Mouse (Mus musculus): ENCODE results near the gene Gm29776. TPM values are rescaled to one million over a fixed set of nuclear protein-coding genes. Genes with fewer than 3 reads are reported as not detected.

Gene Gm29776
- polyA plus RNA-seq, 1 experiment from 2014 or later = 0.14 TPM

DNA sequence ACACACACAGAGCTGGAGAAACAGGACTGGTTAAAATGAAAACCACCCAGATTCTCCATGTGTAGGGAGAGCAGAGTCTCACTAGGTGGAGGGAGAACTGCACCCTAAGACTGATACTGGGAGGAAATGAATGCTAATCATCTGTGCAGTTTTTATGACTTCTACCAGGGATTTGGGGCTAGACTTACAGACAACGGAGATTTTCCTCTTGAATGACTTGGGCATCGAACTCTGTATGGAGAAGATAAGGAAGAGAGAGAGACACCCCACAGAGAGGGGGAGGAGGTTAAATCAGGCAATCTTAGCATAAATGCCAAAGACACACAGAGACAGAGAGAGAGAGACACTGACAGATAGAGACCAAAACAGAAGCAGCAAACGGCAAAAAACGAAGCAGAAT is 50.7 kb downstream of the Gm29776 start:
- Histone ChIP-seq H3K4me3 (replicated peaks; ENCODE audit: low read length) (no peak overlapping the region), H3K27me3 (replicated peaks; ENCODE audit: control insufficient read depth, insufficient read depth, low read length) (no peaks in the 10 kb centered on the region), H3K36me3 (ENCODE audit: control insufficient read depth, insufficient read depth) (peaks cover 66% of the 10 kb centered on the region), H3K4me1 (replicated peaks; ENCODE audit: control insufficient read depth, insufficient read depth, low read length) (peaks cover 44% of the 10 kb centered on the region), H3K9me3 (ENCODE audit: control insufficient read depth, low read length) (no peaks in the 10 kb centered on the region), H3K27ac (ENCODE audit: low read length) (no peak overlapping the region), H3K4me2 (ENCODE audit: low read length) (no peak overlapping the region), H3K9ac (replicated peaks; ENCODE audit: low read depth, low read length) (no peak overlapping the region)
- 75% methylated on average over 4 of the region's 4 CpGs for WGBS
- no peak for ATAC-seq

- Histone ChIP-seq H3K4me1 (replicated peaks; ENCODE audit: control insufficient read depth, insufficient read depth, low read length) (peaks cover 41% of the 10 kb centered on the region), H3K4me3 (replicated peaks; ENCODE audit: low read length) (no peak overlapping the region), H3K27me3 (replicated peaks; ENCODE audit: control insufficient read depth, insufficient read depth, low read length) (no peaks in the 10 kb centered on the region), H3K9ac (replicated peaks; ENCODE audit: low read depth, low read length) (no peak overlapping the region), H3K4me2 (ENCODE audit: low read length) (no peak overlapping the region), H3K27ac (ENCODE audit: low read length) (no peak overlapping the region), H3K9me3 (ENCODE audit: control insufficient read depth, low read length) (no peaks in the 10 kb centered on the region), H3K36me3 (ENCODE audit: control insufficient read depth, insufficient read depth) (peaks cover 73% of the 10 kb centered on the region)
- no peak for ATAC-seq
- WGBS = 91% methylated on average over 8 of the region's 8 CpGs
Observed at GRCm38 (mm10) chr14:54646898-54647636, 51.6 kb downstream of the Gm29776 start.

GRCm38 (mm10) chr14:54646455-54646854 is 52.2 kb downstream of the Gm29776 start:
- Histone ChIP-seq H3K27ac (ENCODE audit: low read length) (no peak overlapping the region), H3K9ac (replicated peaks; ENCODE audit: low read depth, low read length) (no peak overlapping the region), H3K27me3 (replicated peaks; ENCODE audit: control insufficient read depth, insufficient read depth, low read length) (no peaks in the 10 kb centered on the region), H3K4me3 (replicated peaks; ENCODE audit: low read length) (no peak overlapping the region), H3K9me3 (ENCODE audit: control insufficient read depth, low read length) (no peaks in the 10 kb centered on the region), H3K4me1 (replicated peaks; ENCODE audit: control insufficient read depth, insufficient read depth, low read length) (peaks cover 35% of the 10 kb centered on the region), H3K4me2 (ENCODE audit: low read length) (no peak overlapping the region), H3K36me3 (ENCODE audit: control insufficient read depth, insufficient read depth) (peaks cover 73% of the 10 kb centered on the region)
- 96% methylated on average over 17 of the region's 17 CpGs for WGBS
- no peak for ATAC-seq

- Histone ChIP-seq H3K4me2 (ENCODE audit: low read length) (no peak overlapping the region), H3K4me3 (replicated peaks; ENCODE audit: low read length) (no peak overlapping the region), H3K9ac (replicated peaks; ENCODE audit: low read depth, low read length) (no peak overlapping the region), H3K9me3 (ENCODE audit: control insufficient read depth, low read length) (no peaks in the 10 kb centered on the region), H3K36me3 (ENCODE audit: control insufficient read depth, insufficient read depth) (peaks cover 59% of the 10 kb centered on the region), H3K4me1 (replicated peaks; ENCODE audit: control insufficient read depth, insufficient read depth, low read length) (peaks cover 29% of the 10 kb centered on the region), H3K27me3 (replicated peaks; ENCODE audit: control insufficient read depth, insufficient read depth, low read length) (no peaks in the 10 kb centered on the region), H3K27ac (ENCODE audit: low read length) (no peak overlapping the region)
- 89% methylated on average over 9 of the region's 9 CpGs for WGBS
- ATAC-seq = no peak
Observed at GRCm38 (mm10) chr14:54644294-54644693, 54.3 kb downstream of the Gm29776 start.

GRCm38 (mm10) chr14:54643011-54643410 is 55.6 kb downstream of the Gm29776 start:
- Histone ChIP-seq H3K36me3 (ENCODE audit: control insufficient read depth, insufficient read depth) (peaks cover 52% of the 10 kb centered on the region), H3K9ac (replicated peaks; ENCODE audit: low read depth, low read length) (no peak overlapping the region), H3K4me1 (replicated peaks; ENCODE audit: control insufficient read depth, insufficient read depth, low read length) (peaks cover 27% of the 10 kb centered on the region), H3K27me3 (replicated peaks; ENCODE audit: control insufficient read depth, insufficient read depth, low read length) (no peaks in the 10 kb centered on the region), H3K27ac (ENCODE audit: low read length) (no peak overlapping the region), H3K9me3 (ENCODE audit: control insufficient read depth, low read length) (no peaks in the 10 kb centered on the region), H3K4me3 (replicated peaks; ENCODE audit: low read length) (no peak overlapping the region), H3K4me2 (ENCODE audit: low read length) (no peak overlapping the region)
- WGBS = 75% methylated on average over 2 of the region's 2 CpGs
- no peak for ATAC-seq

Small RNA genes lying within 50 kb of the gene (microRNA-seq; reads per million reads assigned to microRNA genes)
- gene Mir6948 = not detected

Other genes with a start within 250 kb of the Gm29776 start
- gene Lrp10, start 234.7 kb downstream of the Gm29776 start, polyA plus RNA-seq (2015; fragmentation: Nextera tagmentation; extraction: Ambion mirVana) = 30.8 and 34.3 TPM in 2 replicates
- gene Rem2, start 222.7 kb downstream of the Gm29776 start, polyA plus RNA-seq (2015; fragmentation: Nextera tagmentation; extraction: Ambion mirVana) = 21.0 and 27.7 TPM in 2 replicates
- gene Prmt5, start 181.3 kb downstream of the Gm29776 start, polyA plus RNA-seq (2015; fragmentation: Nextera tagmentation; extraction: Ambion mirVana) = 105 and 108 TPM in 2 replicates
- 25.9 and 29.2 TPM in 2 replicates for gene Haus4, start 144.2 kb downstream of the Gm29776 start, polyA plus RNA-seq (2015; fragmentation: Nextera tagmentation; extraction: Ambion mirVana)
- gene Ajuba, start 121.3 kb downstream of the Gm29776 start, polyA plus RNA-seq (2015; fragmentation: Nextera tagmentation; extraction: Ambion mirVana) = 8.1 and 8.2 TPM in 2 replicates
- gene 4931414P19Rik, start 92.8 kb downstream of the Gm29776 start, polyA plus RNA-seq (2015; fragmentation: Nextera tagmentation; extraction: Ambion mirVana) = 6.9 and 8.3 TPM in 2 replicates
- gene Psmb5, start 80.8 kb downstream of the Gm29776 start, polyA plus RNA-seq (2015; fragmentation: Nextera tagmentation; extraction: Ambion mirVana) = 399 and 428 TPM in 2 replicates
- not detected in 2 replicates for gene Psmb11, start 77.4 kb downstream of the Gm29776 start, polyA plus RNA-seq (2015; fragmentation: Nextera tagmentation; extraction: Ambion mirVana)
- 1.4 TPM in 1 of 2 replicates, not detected in the other for gene Gm17606, start 57.9 kb downstream of the Gm29776 start, polyA plus RNA-seq (2015; fragmentation: Nextera tagmentation; extraction: Ambion mirVana)
- 5.1 and 8.1 TPM in 2 replicates for gene Cdh24, start 57.5 kb downstream of the Gm29776 start, polyA plus RNA-seq (2015; fragmentation: Nextera tagmentation; extraction: Ambion mirVana)
- gene 1700123O20Rik, start 12.6 kb downstream of the Gm29776 start, polyA plus RNA-seq (2015; fragmentation: Nextera tagmentation; extraction: Ambion mirVana) = 72.8 and 76.3 TPM in 2 replicates
- gene Acin1, start 11.9 kb downstream of the Gm29776 start, polyA plus RNA-seq (2015; fragmentation: Nextera tagmentation; extraction: Ambion mirVana) = 141 and 150 TPM in 2 replicates
- not detected in 2 replicates for gene Cebpe, start 13.3 kb upstream of the Gm29776 start, polyA plus RNA-seq (2015; fragmentation: Nextera tagmentation; extraction: Ambion mirVana)
- 8.7 and 8.9 TPM in 2 replicates for gene Slc7a8, start 83.1 kb upstream of the Gm29776 start, polyA plus RNA-seq (2015; fragmentation: Nextera tagmentation; extraction: Ambion mirVana)
- not detected in 2 replicates for gene Rnf212b, start 115.3 kb upstream of the Gm29776 start, polyA plus RNA-seq (2015; fragmentation: Nextera tagmentation; extraction: Ambion mirVana)
- gene Homez, start 172.1 kb upstream of the Gm29776 start, polyA plus RNA-seq (2015; fragmentation: Nextera tagmentation; extraction: Ambion mirVana) = 12.1 and 13.4 TPM in 2 replicates
- gene Ppp1r3e, start 178.7 kb upstream of the Gm29776 start, polyA plus RNA-seq (2015; fragmentation: Nextera tagmentation; extraction: Ambion mirVana) = 1.7 and 2.6 TPM in 2 replicates
- gene Bcl2l2, start 184.5 kb upstream of the Gm29776 start, polyA plus RNA-seq (2015; fragmentation: Nextera tagmentation; extraction: Ambion mirVana) = 3.5 TPM in 2 replicates
- not detected in 2 replicates for gene Gm20521, start 184.6 kb upstream of the Gm29776 start, polyA plus RNA-seq (2015; fragmentation: Nextera tagmentation; extraction: Ambion mirVana)
- gene Pabpn1, start 193.7 kb upstream of the Gm29776 start, polyA plus RNA-seq (2015; fragmentation: Nextera tagmentation; extraction: Ambion mirVana) = 122 and 150 TPM in 2 replicates
- gene Slc22a17, start 214.3 kb upstream of the Gm29776 start, polyA plus RNA-seq (2015; fragmentation: Nextera tagmentation; extraction: Ambion mirVana) = 128 and 185 TPM in 2 replicates
- gene Efs, start 227.3 kb upstream of the Gm29776 start, polyA plus RNA-seq (2015; fragmentation: Nextera tagmentation; extraction: Ambion mirVana) = 24.2 and 28.7 TPM in 2 replicates
- gene Il25, start 233.9 kb upstream of the Gm29776 start, polyA plus RNA-seq (2015; fragmentation: Nextera tagmentation; extraction: Ambion mirVana) = 0.46 and 0.53 TPM in 2 replicates
- gene Cmtm5, start 237.4 kb upstream of the Gm29776 start, polyA plus RNA-seq (2015; fragmentation: Nextera tagmentation; extraction: Ambion mirVana) = 3.7 and 4.0 TPM in 2 replicates

Measured in forebrain, embryonic 16.5 days (tissue).